ENCODE assay signal across 15 mouse cellular contexts in the genomic region with DNA sequence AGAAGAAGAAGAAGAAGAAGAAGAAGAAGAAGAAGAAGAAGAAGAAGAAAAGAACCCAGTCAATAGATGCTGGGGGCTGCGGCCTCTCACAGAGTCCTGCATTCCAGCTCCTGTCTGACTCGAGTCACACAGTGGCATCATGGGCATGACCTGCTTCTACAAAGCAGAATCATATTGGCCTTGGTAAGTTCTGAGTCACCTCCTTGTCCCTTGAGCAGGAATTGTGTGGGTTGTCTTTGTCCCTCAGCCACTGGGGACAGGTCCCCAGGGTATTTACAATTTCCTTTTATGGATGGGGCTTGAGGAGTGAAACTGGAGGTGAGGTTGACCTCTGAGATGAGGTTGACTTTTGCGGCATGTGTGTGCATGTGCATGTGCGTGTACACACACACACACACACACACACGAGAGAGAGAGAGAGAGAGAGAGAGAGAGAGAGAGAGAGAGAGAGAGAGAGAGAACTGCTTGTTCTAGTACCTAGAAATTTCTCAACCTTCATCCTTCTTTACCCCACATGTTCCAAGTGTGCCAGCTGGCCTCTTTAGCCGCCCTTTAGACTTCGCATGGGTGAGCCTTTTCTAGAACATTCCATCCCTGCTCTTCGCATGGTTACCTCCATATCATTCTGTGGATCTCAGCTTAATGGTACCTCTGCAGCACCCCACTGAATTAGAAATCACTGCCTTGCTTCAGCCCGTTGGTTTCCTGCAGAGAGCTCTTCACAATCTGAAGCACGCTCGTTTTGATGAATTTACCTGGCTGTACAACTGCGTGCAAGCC.
"Had no signal": no experiment of that assay in that cellular context is flagged by ENCODE, and none has a peak within 500 bp of the region (broad histone marks: within the 10 kb centered on the region; RNA-seq: fewer than 3 reads in every experiment).

No protein-coding gene starts in this region.

- H3K4me1 ChIP-seq: midbrain, embryonic 12.5 days; midbrain, embryonic 15.5 days; neural tube, embryonic 12.5 days; neural tube, embryonic 15.5 days; stomach, embryonic 15.5 days had no signal

- H3K4me2 ChIP-seq: liver, embryonic 13.5 days; lung, embryonic 14.5 days; midbrain, embryonic 12.5 days; midbrain, embryonic 15.5 days; neural tube, embryonic 12.5 days; neural tube, embryonic 15.5 days; stomach, embryonic 15.5 days had no signal

- H3K27me3 ChIP-seq: liver, embryonic 13.5 days; midbrain, embryonic 12.5 days; midbrain, embryonic 15.5 days; neural tube, embryonic 12.5 days; neural tube, embryonic 15.5 days; stomach, embryonic 15.5 days had no signal

- H3K9me3 ChIP-seq: liver, embryonic 13.5 days; midbrain, embryonic 12.5 days; midbrain, embryonic 15.5 days; neural tube, embryonic 12.5 days; neural tube, embryonic 15.5 days; stomach, embryonic 15.5 days had no signal

- H3K4me3 ChIP-seq: left cerebral cortex, adult 2 months; liver, embryonic 13.5 days; midbrain, embryonic 12.5 days; midbrain, embryonic 15.5 days; neural tube, embryonic 12.5 days; neural tube, embryonic 15.5 days; stomach, embryonic 15.5 days had no signal

- H3K27ac ChIP-seq: left cerebral cortex, adult 2 months; liver, embryonic 13.5 days; macrophage; midbrain, embryonic 12.5 days; midbrain, embryonic 15.5 days; neural tube, embryonic 12.5 days; neural tube, embryonic 15.5 days; stomach, embryonic 15.5 days had no signal

- ATAC-seq: intestine, postnatal 0 days; lung, postnatal 0 days; midbrain, embryonic 15.5 days had no signal

- H3K9ac ChIP-seq: liver, embryonic 13.5 days; lung, embryonic 14.5 days; midbrain, embryonic 12.5 days; midbrain, embryonic 15.5 days; neural tube, embryonic 12.5 days; neural tube, embryonic 15.5 days; stomach, embryonic 15.5 days had no signal

- DNase-seq: layer of hippocampus, postnatal 36 days; liver, embryonic 13.5 days; lung, embryonic 14.5 days; right cerebral cortex, postnatal 25 days; spleen, adult 18-20 months; thymus, postnatal 36 days had no signal

- H3K36me3 ChIP-seq: liver, embryonic 13.5 days; midbrain, embryonic 12.5 days; midbrain, embryonic 15.5 days; neural tube, embryonic 12.5 days; neural tube, embryonic 15.5 days; stomach, embryonic 15.5 days had no signal
